Mouse (Mus musculus): ENCODE measurements at regions not wholly inside any gene's neighbourhood (a gene's known extent, or its start where the extent isn't known, plus 50 kb on each side); places are given as distances from the start of the nearest gene placed in this dataset.
"Not testable (repeated sequence)": the region's sequence is repeated elsewhere in the genome, so short reads cannot be mapped to it uniquely, and the experiment has no call there.

DNA sequence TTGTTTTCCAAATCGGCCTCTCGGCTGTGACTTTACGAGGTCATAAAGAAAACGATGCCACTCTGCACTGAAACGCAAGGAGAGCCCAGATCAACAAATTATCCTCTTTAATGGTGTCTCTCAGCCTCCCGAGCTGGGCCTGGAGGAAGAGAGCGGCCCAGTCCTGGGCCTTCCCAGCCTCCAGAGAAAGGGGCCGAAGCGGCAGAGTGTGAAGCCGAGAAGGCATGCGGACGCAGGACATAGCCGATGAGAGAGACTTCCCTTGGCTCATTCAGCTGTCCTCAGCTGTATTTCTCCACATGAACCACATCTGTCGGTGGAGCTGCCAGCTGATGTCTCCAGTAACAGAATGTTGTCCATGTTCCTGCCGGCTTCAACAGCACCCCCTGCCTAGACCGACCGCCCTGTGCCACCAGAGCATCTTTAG, 350.5 kb upstream of the Zfp703 start:
- no peak overlapping the region for H3K27ac ChIP-seq (replicated peaks)
- no peak overlapping the region for H3K4me2 ChIP-seq (replicated peaks; ENCODE audit: low read depth)
- H3K9me3 ChIP-seq (ENCODE audit: control insufficient read depth, low read length) = no peaks in the 10 kb centered on the region
- no peaks in the 10 kb centered on the region for H3K4me1 ChIP-seq (replicated peaks; ENCODE audit: control insufficient read depth, insufficient read depth)
- TF ChIP-seq CTCF (IDR thresholded peaks at IDR 0.05; ENCODE audit: low read depth) (no peak), EP300 (optimal IDR thresholded peaks at IDR 0.05) (no peak)
- H3K27me3 ChIP-seq (ENCODE audit: control insufficient read depth, insufficient read depth, low read length) = no peaks in the 10 kb centered on the region
- 55% methylated on average over 17 of the region's 17 CpGs for WGBS
- no peak overlapping the region for H3K9ac ChIP-seq (ENCODE audit: low read length)
- DNase-seq (ENCODE audit: low spot score) (no peak), ATAC-seq (ENCODE audit: low FRiP score, low TSS enrichment) (no peak)
- H3K36me3 ChIP-seq (ENCODE audit: control insufficient read depth, insufficient read depth, low read length) = no peaks in the 10 kb centered on the region
- H3K4me3 ChIP-seq (ENCODE audit: low read depth, low read length) = no peak overlapping the region

DNA sequence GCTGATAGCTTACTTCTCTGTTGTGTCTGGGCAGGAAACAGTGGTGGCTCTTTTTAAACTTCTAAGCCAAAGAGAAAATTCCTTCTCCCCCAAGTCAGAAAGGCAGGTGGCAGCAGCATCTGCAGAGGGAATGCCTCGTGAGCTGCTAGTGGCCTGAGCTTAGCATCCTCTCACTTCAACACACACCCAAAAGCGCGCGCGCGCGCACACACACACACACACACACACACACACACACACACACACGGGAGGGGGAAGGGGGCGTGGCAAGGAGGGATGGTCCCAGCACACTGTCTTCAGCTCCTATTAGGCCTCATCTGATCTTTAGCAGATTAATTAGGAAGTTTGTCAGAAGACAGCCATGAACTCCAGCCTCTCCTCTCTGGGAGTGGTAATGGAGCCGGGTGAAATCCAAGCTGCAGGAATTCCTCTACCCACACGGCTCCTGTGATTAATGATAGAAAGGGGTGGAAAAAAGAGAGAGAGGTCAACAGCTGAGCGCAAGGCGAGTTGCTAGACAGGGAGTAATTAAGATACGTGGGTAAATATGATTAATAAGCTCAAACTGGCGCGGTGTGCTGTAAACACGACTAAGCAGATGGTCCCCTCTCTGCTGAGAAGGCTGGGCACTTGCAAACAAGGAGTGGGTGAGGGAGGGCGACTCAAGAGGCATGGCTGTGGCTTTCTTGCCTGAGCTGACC, 349.8 kb upstream of the Zfp703 start:
- Histone ChIP-seq H3K4me1 (replicated peaks; ENCODE audit: control insufficient read depth, insufficient read depth) (no peaks in the 10 kb centered on the region), H3K9ac (ENCODE audit: low read length) (no peak overlapping the region), H3K4me2 (replicated peaks; ENCODE audit: low read depth) (no peak overlapping the region), H3K27me3 (ENCODE audit: control insufficient read depth, insufficient read depth, low read length) (no peaks in the 10 kb centered on the region), H3K27ac (replicated peaks) (no peak overlapping the region), H3K36me3 (ENCODE audit: control insufficient read depth, insufficient read depth, low read length) (no peaks in the 10 kb centered on the region), H3K4me3 (ENCODE audit: low read depth, low read length) (no peak overlapping the region), H3K9me3 (ENCODE audit: control insufficient read depth, low read length) (no peaks in the 10 kb centered on the region)
- DNase-seq (ENCODE audit: low spot score) (peak; percentile 45), ATAC-seq (ENCODE audit: low FRiP score, low TSS enrichment) (no peak)
- WGBS = 36% methylated on average over 17 of the region's 18 CpGs
- no peak for TF ChIP-seq CTCF (IDR thresholded peaks at IDR 0.05; ENCODE audit: low read depth)
- TF ChIP-seq EP300 (optimal IDR thresholded peaks at IDR 0.05) = no peak

DNA sequence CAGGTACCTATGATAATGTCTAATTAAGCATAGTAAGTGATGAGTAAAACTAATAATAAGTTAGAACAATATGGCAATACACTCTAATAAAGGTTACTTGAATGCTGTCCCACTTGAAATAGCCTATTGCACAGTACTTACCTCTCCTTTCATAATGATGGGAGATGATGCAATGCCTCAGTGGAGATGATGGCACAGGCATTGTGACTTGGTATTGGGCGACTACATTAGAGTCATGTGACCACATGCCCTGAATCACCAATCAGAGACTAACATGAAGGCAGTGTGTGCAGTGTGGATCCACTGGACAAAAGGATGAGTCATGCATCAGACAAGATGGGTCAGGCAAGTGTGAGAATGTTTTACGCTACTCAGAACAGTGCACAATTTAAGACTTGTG, 346.6 kb upstream of the Zfp703 start:
- H3K4me3 ChIP-seq (ENCODE audit: low read depth, low read length) = no peak overlapping the region
- ATAC-seq (ENCODE audit: low FRiP score, low TSS enrichment) (no peak), DNase-seq (ENCODE audit: low spot score) (no peak)
- no peaks in the 10 kb centered on the region for H3K36me3 ChIP-seq (ENCODE audit: control insufficient read depth, insufficient read depth, low read length)
- 82% methylated on average over 2 of the region's 2 CpGs for WGBS
- no peak overlapping the region for H3K27ac ChIP-seq (replicated peaks)
- no peak overlapping the region for H3K4me2 ChIP-seq (replicated peaks; ENCODE audit: low read depth)
- H3K27me3 ChIP-seq (ENCODE audit: control insufficient read depth, insufficient read depth, low read length) = no peaks in the 10 kb centered on the region
- no peaks in the 10 kb centered on the region for H3K4me1 ChIP-seq (replicated peaks; ENCODE audit: control insufficient read depth, insufficient read depth)
- TF ChIP-seq EP300 (optimal IDR thresholded peaks at IDR 0.05) (no peak), CTCF (IDR thresholded peaks at IDR 0.05; ENCODE audit: low read depth) (no peak)
- no peak overlapping the region for H3K9ac ChIP-seq (ENCODE audit: low read length)
- H3K9me3 ChIP-seq (ENCODE audit: control insufficient read depth, low read length) = no peaks in the 10 kb centered on the region

DNA sequence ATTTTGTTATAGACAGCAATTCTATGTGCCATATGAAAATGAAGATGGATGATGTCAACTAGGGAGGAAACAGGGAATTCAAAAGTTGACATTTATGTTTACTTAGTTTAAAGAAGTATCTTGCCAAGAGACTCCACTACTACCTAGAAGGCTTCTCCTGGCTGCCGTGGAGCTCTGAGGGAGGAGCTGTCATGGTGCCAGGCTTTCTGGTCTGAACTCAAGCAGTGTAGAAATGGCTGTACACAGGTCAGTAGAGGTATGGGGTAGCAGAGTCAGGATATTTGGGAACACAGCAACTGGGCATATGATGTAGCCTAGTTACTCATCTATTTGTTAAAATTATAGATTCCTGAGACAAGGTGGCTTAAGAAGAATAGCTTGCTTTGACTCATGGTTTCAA, 341.4 kb upstream of the Zfp703 start:
- TF ChIP-seq CTCF (IDR thresholded peaks at IDR 0.05; ENCODE audit: low read depth) (no peak), EP300 (optimal IDR thresholded peaks at IDR 0.05) (no peak)
- DNase-seq (ENCODE audit: low spot score) = no peak
- WGBS = 38% methylated on average over 1 of the region's 1 CpGs
- H3K4me3 ChIP-seq (ENCODE audit: low read depth, low read length) = no peak overlapping the region
- ATAC-seq (ENCODE audit: low FRiP score, low TSS enrichment) = no peak
- H3K9ac ChIP-seq (ENCODE audit: low read length) = no peak overlapping the region
- no peak overlapping the region for H3K27ac ChIP-seq (replicated peaks)
- H3K36me3 ChIP-seq (ENCODE audit: control insufficient read depth, insufficient read depth, low read length) = no peaks in the 10 kb centered on the region
- no peak overlapping the region for H3K4me2 ChIP-seq (replicated peaks; ENCODE audit: low read depth)
- no peaks in the 10 kb centered on the region for H3K4me1 ChIP-seq (replicated peaks; ENCODE audit: control insufficient read depth, insufficient read depth)
- H3K9me3 ChIP-seq (ENCODE audit: control insufficient read depth, low read length) = no peaks in the 10 kb centered on the region
- H3K27me3 ChIP-seq (ENCODE audit: control insufficient read depth, insufficient read depth, low read length) = no peaks in the 10 kb centered on the region

DNA sequence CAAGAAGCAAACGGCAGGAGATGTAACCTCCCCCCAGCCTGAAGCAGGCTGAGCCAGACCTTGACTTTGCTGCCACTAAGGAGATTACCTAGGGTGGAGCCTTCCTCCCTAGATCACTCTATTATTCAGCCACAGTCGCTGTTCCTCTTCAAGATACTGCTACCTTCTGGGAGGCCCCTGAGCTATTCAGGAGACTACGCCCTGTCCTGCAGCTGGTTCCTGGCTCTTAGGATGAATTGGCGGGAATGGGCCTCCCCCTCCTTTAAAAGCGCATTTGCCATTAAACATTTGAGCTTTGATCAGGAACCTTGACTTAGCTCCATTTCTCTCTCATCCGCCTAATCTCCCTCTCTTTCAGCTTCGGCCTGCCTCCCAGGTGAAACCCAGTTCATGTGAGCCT, 331.8 kb upstream of the Zfp703 start:
- not testable (repeated sequence) for H3K4me1 ChIP-seq (replicated peaks; ENCODE audit: control insufficient read depth, insufficient read depth); H3K27me3 ChIP-seq (ENCODE audit: control insufficient read depth, insufficient read depth, low read length); H3K27ac ChIP-seq (replicated peaks); H3K9me3 ChIP-seq (ENCODE audit: control insufficient read depth, low read length); H3K36me3 ChIP-seq (ENCODE audit: control insufficient read depth, insufficient read depth, low read length); ATAC-seq (ENCODE audit: low FRiP score, low TSS enrichment); H3K9ac ChIP-seq (ENCODE audit: low read length); H3K4me2 ChIP-seq (replicated peaks; ENCODE audit: low read depth); H3K4me3 ChIP-seq (ENCODE audit: low read depth, low read length); DNase-seq (ENCODE audit: low spot score)
- 72% methylated on average over 7 of the region's 7 CpGs for WGBS

DNA sequence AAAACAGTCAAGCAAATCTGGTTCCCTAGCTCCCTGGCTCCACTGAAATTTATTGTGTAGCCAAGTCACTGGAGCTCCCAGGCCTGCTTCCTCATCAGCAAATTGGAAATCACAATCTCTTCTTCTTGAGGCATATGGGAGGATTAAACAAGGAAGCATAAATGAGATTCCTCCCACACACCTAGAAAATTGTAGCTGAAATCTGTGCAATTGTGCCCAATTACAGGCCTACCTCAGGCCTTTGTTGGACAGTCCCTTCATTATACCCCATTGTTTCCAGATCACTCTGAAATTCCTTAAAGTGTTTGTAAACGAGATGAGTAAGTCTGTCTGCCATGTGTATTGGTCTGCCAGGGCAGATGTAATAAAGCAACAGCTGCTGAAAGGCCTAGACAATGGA, 326.8 kb upstream of the Zfp703 start:
- H3K27ac ChIP-seq (replicated peaks) = no peak overlapping the region
- no peaks in the 10 kb centered on the region for H3K36me3 ChIP-seq (ENCODE audit: control insufficient read depth, insufficient read depth, low read length)
- no peaks in the 10 kb centered on the region for H3K4me1 ChIP-seq (replicated peaks; ENCODE audit: control insufficient read depth, insufficient read depth)
- no peak overlapping the region for H3K4me3 ChIP-seq (ENCODE audit: low read depth, low read length)
- no peaks in the 10 kb centered on the region for H3K9me3 ChIP-seq (ENCODE audit: control insufficient read depth, low read length)
- TF ChIP-seq EP300 (optimal IDR thresholded peaks at IDR 0.05) = no peak
- H3K4me2 ChIP-seq (replicated peaks; ENCODE audit: low read depth) = no peak overlapping the region
- no peak overlapping the region for H3K9ac ChIP-seq (ENCODE audit: low read length)
- ATAC-seq (ENCODE audit: low FRiP score, low TSS enrichment) (no peak), DNase-seq (ENCODE audit: low spot score) (no peak)
- no peaks in the 10 kb centered on the region for H3K27me3 ChIP-seq (ENCODE audit: control insufficient read depth, insufficient read depth, low read length)
- WGBS = 47% methylated on average over 1 of the region's 1 CpGs
